Mouse (Mus musculus): ENCODE measurements around the gene Rasa4. TPM values are rescaled to one million over a fixed set of nuclear protein-coding genes. Genes with fewer than 3 reads are reported as not detected.
"Not testable (repeated sequence)": the region's sequence is repeated elsewhere in the genome, so short reads cannot be mapped to it uniquely, and the experiment has no call there.

Rasa4 gene
- 21.5 and 23.0 TPM in 2 replicates for polyA plus RNA-seq (2015; fragmentation: Nextera tagmentation; extraction: Ambion mirVana)

- Histone ChIP-seq H3K4me2 (peak within 1 kb of the TSS; percentile 95), H3K4me3 (peak within 1 kb of the TSS; percentile 80), H3K9me3 (no peaks in the 10 kb centered on the region), H3K27me3 (no peaks in the 10 kb centered on the region), H3K36me3 (no peaks in the 10 kb centered on the region), H3K9ac (peak within 1 kb of the TSS; percentile 63), H3K4me1 (replicated peaks) (peaks cover 25% of the 10 kb centered on the region), H3K27ac (replicated peaks) (0 out of 2 replicates have a peak within 1 kb of the TSS, but pooled peaks have one; percentile 24)
- under 1% methylated on average over 27 of the region's 28 CpGs for WGBS
- peak; percentile 96 for ATAC-seq (ENCODE audit: low FRiP score, low read depth)
Observed at GRCm38 (mm10) chr5:136083669-136084107, at the start of gene Rasa4. Rasa4 (plus strand) TSS chr5:136083916.

GRCm38 (mm10) chr5:136034868-136035267 lies 48.8 kb upstream of the Rasa4 start:
- no peak for ATAC-seq (ENCODE audit: low FRiP score, low read depth)
- Histone ChIP-seq H3K36me3 (peaks cover 16% of the 10 kb centered on the region), H3K27me3 (no peaks in the 10 kb centered on the region), H3K27ac (replicated peaks) (no peak overlapping the region), H3K4me3 (no peak overlapping the region), H3K4me1 (replicated peaks) (no peaks in the 10 kb centered on the region), H3K9me3 (no peaks in the 10 kb centered on the region), H3K9ac (no peak overlapping the region), H3K4me2 (no peak overlapping the region)
- 81% methylated on average over 4 of the region's 4 CpGs for WGBS

- Histone ChIP-seq H3K9me3 (no peaks in the 10 kb centered on the region), H3K36me3 (peaks cover 16% of the 10 kb centered on the region), H3K27me3 (no peaks in the 10 kb centered on the region), H3K27ac (replicated peaks) (no peak overlapping the region), H3K9ac (no peak overlapping the region), H3K4me1 (replicated peaks) (no peaks in the 10 kb centered on the region), H3K4me3 (no peak overlapping the region), H3K4me2 (no peak overlapping the region)
- WGBS: 82% methylated on average over 1 of the region's 1 CpGs
- no peak for ATAC-seq (ENCODE audit: low FRiP score, low read depth)
Observed at GRCm38 (mm10) chr5:136035285-136035684, 48.4 kb upstream of the Rasa4 start.

GRCm38 (mm10) chr5:136036667-136037066 lies 47.0 kb upstream of the Rasa4 start:
- Histone ChIP-seq H3K27ac (replicated peaks) (no peak overlapping the region), H3K9ac (no peak overlapping the region), H3K27me3 (no peaks in the 10 kb centered on the region), H3K9me3 (no peaks in the 10 kb centered on the region), H3K4me2 (no peak overlapping the region), H3K4me1 (replicated peaks) (no peaks in the 10 kb centered on the region), H3K4me3 (no peak overlapping the region), H3K36me3 (0 out of 2 replicates have a peak, but pooled peaks cover 5% of the 10 kb centered on the region)
- WGBS: 80% methylated on average over 1 of the region's 1 CpGs
- no peak for ATAC-seq (ENCODE audit: low FRiP score, low read depth)

- WGBS: 89% methylated on average over 17 of the region's 17 CpGs
- no peak for ATAC-seq (ENCODE audit: low FRiP score, low read depth)
- no peaks in the 10 kb centered on the region for H3K9me3 ChIP-seq
- H3K36me3 ChIP-seq: no peaks in the 10 kb centered on the region
- no peak within 1 kb of the TSS for H3K4me2 ChIP-seq
- no peaks in the 10 kb centered on the region for H3K27me3 ChIP-seq
- no peaks in the 10 kb centered on the region for H3K4me1 ChIP-seq (replicated peaks)
- no peak within 1 kb of the TSS for H3K4me3 ChIP-seq
- H3K9ac ChIP-seq: no peak within 1 kb of the TSS
- no peak within 1 kb of the TSS for H3K27ac ChIP-seq (replicated peaks)
Observed at GRCm38 (mm10) chr5:136038258-136039214, 45.2 kb upstream of the Rasa4 start, which contains the start of gene Upk3b. Upk3b (plus strand) TSS chr5:136038496.

GRCm38 (mm10) chr5:136040210-136040609 lies 43.5 kb upstream of the Rasa4 start:
- H3K9ac ChIP-seq: no peak overlapping the region
- no peaks in the 10 kb centered on the region for H3K27me3 ChIP-seq
- ATAC-seq (ENCODE audit: low FRiP score, low read depth): no peak; the same call in 1 of the 2 replicates
- H3K4me3 ChIP-seq: no peak overlapping the region
- no peak overlapping the region for H3K27ac ChIP-seq (replicated peaks)
- H3K4me2 ChIP-seq: no peak overlapping the region
- H3K9me3 ChIP-seq: no peaks in the 10 kb centered on the region
- H3K36me3 ChIP-seq: no peaks in the 10 kb centered on the region
- WGBS: 44% methylated on average over 5 of the region's 5 CpGs
- no peaks in the 10 kb centered on the region for H3K4me1 ChIP-seq (replicated peaks)

GRCm38 (mm10) chr5:136041260-136041659 lies 42.5 kb upstream of the Rasa4 start:
- no peak overlapping the region for H3K9ac ChIP-seq
- no peaks in the 10 kb centered on the region for H3K36me3 ChIP-seq
- no peak overlapping the region for H3K4me2 ChIP-seq
- 43% methylated on average over 2 of the region's 2 CpGs for WGBS
- H3K4me1 ChIP-seq (replicated peaks): 0 out of 2 replicates have a peak, but pooled peaks cover 2% of the 10 kb centered on the region
- ATAC-seq (ENCODE audit: low FRiP score, low read depth): no peak
- H3K9me3 ChIP-seq: no peaks in the 10 kb centered on the region
- no peak overlapping the region for H3K4me3 ChIP-seq
- H3K27ac ChIP-seq (replicated peaks): no peak overlapping the region
- H3K27me3 ChIP-seq: no peaks in the 10 kb centered on the region

GRCm38 (mm10) chr5:136041666-136042065 lies 42.0 kb upstream of the Rasa4 start:
- Histone ChIP-seq H3K27me3 (no peaks in the 10 kb centered on the region), H3K4me1 (replicated peaks) (0 out of 2 replicates have a peak, but pooled peaks cover 2% of the 10 kb centered on the region), H3K4me3 (no peak overlapping the region), H3K9ac (no peak overlapping the region), H3K9me3 (no peaks in the 10 kb centered on the region), H3K27ac (replicated peaks) (no peak overlapping the region), H3K4me2 (no peak overlapping the region), H3K36me3 (no peaks in the 10 kb centered on the region)
- no peak for ATAC-seq (ENCODE audit: low FRiP score, low read depth)
- 97% methylated on average over 8 of the region's 8 CpGs for WGBS

- H3K27ac ChIP-seq (replicated peaks): no peak overlapping the region
- H3K36me3 ChIP-seq: no peaks in the 10 kb centered on the region
- H3K9ac ChIP-seq: no peak overlapping the region
- H3K4me1 ChIP-seq (replicated peaks): 0 out of 2 replicates have a peak, but pooled peaks cover 2% of the 10 kb centered on the region
- H3K4me3 ChIP-seq: no peak overlapping the region
- H3K4me2 ChIP-seq: no peak overlapping the region
- no peaks in the 10 kb centered on the region for H3K27me3 ChIP-seq
- H3K9me3 ChIP-seq: no peaks in the 10 kb centered on the region
- ATAC-seq (ENCODE audit: low FRiP score, low read depth): no peak
- 69% methylated on average over 13 of the region's 13 CpGs for WGBS
Observed at GRCm38 (mm10) chr5:136044865-136045264, 38.9 kb upstream of the Rasa4 start.

- Histone ChIP-seq H3K4me2 (no peak overlapping the region), H3K9me3 (no peaks in the 10 kb centered on the region), H3K4me3 (no peak overlapping the region), H3K36me3 (no peaks in the 10 kb centered on the region), H3K27me3 (no peaks in the 10 kb centered on the region), H3K9ac (no peak overlapping the region), H3K4me1 (replicated peaks) (0 out of 2 replicates have a peak, but pooled peaks cover 2% of the 10 kb centered on the region), H3K27ac (replicated peaks) (no peak overlapping the region)
- 43% methylated on average over 9 of the region's 9 CpGs for WGBS
- no peak for ATAC-seq (ENCODE audit: low FRiP score, low read depth)
Observed at GRCm38 (mm10) chr5:136045408-136045807, 38.3 kb upstream of the Rasa4 start.

GRCm38 (mm10) chr5:136045987-136046386 lies 37.7 kb upstream of the Rasa4 start:
- Histone ChIP-seq H3K27ac (replicated peaks) (no peak overlapping the region), H3K9ac (no peak overlapping the region), H3K27me3 (no peaks in the 10 kb centered on the region), H3K36me3 (no peaks in the 10 kb centered on the region), H3K4me1 (replicated peaks) (peaks cover 2% of the 10 kb centered on the region; the same call in 1 of the 2 replicates), H3K4me3 (no peak overlapping the region), H3K4me2 (no peak overlapping the region), H3K9me3 (no peaks in the 10 kb centered on the region)
- no peak for ATAC-seq (ENCODE audit: low FRiP score, low read depth)
- WGBS: 2% methylated on average over 10 of the region's 10 CpGs

GRCm38 (mm10) chr5:136048541-136048940 lies 35.2 kb upstream of the Rasa4 start:
- H3K9me3 ChIP-seq; H3K4me3 ChIP-seq; H3K4me2 ChIP-seq; H3K36me3 ChIP-seq; ATAC-seq (ENCODE audit: low FRiP score, low read depth); H3K27me3 ChIP-seq; H3K9ac ChIP-seq; H3K27ac ChIP-seq (replicated peaks): not testable (repeated sequence)
- peaks cover 11% of the 10 kb centered on the region for H3K4me1 ChIP-seq (replicated peaks)

All from hindbrain, embryonic 15.5 days (tissue).